Mouse (Mus musculus): Measurements from ENCODE around the gene Pam. TPM values are rescaled to one million over a fixed set of nuclear protein-coding genes. Genes with fewer than 3 reads are reported as not detected.

The Pam gene
- polyA plus RNA-seq, 1 experiment, result 78.7 TPM

- no peaks in the 10 kb centered on the region for H3K4me1 ChIP-seq (ENCODE audit: control insufficient read depth, insufficient read depth, low read length)
- H3K4me3 ChIP-seq (ENCODE audit: insufficient read depth, low read length), result no peak overlapping the region
- no peak overlapping the region for H3K27ac ChIP-seq (ENCODE audit: insufficient read depth, low read length)
- TF ChIP-seq CTCF (IDR thresholded peaks at IDR 0.05; ENCODE audit: borderline replicate concordance, insufficient read depth, low read length) (no peak), POLR2A (IDR thresholded peaks at IDR 0.05; ENCODE audit: low read depth, low read length) (no peak)
Observed at GRCm38 (mm10) chr1:97991976-97992375, 103.5 kb downstream of the Pam start.

GRCm38 (mm10) chr1:97983189-97983588, 112.3 kb downstream of the Pam start:
- TF ChIP-seq CTCF (IDR thresholded peaks at IDR 0.05; ENCODE audit: borderline replicate concordance, insufficient read depth, low read length) (no peak), POLR2A (IDR thresholded peaks at IDR 0.05; ENCODE audit: low read depth, low read length) (no peak)
- Histone ChIP-seq H3K4me3 (ENCODE audit: insufficient read depth, low read length) (no peak overlapping the region), H3K27ac (ENCODE audit: insufficient read depth, low read length) (no peak overlapping the region), H3K4me1 (ENCODE audit: control insufficient read depth, insufficient read depth, low read length) (peaks cover 1% of the 10 kb centered on the region; the same call in 1 of the 2 replicates)

GRCm38 (mm10) chr1:97979422-97979821, 116.0 kb downstream of the Pam start:
- H3K4me3 ChIP-seq (ENCODE audit: insufficient read depth, low read length), result no peak overlapping the region
- peaks cover 6% of the 10 kb centered on the region; the same call in 1 of the 2 replicates for H3K4me1 ChIP-seq (ENCODE audit: control insufficient read depth, insufficient read depth, low read length)
- no peak for TF ChIP-seq POLR2A (IDR thresholded peaks at IDR 0.05; ENCODE audit: low read depth, low read length)
- TF ChIP-seq CTCF (IDR thresholded peaks at IDR 0.05; ENCODE audit: borderline replicate concordance, insufficient read depth, low read length), result no peak
- H3K27ac ChIP-seq (ENCODE audit: insufficient read depth, low read length), result no peak overlapping the region

GRCm38 (mm10) chr1:97977521-97977920, 117.9 kb downstream of the Pam start:
- Histone ChIP-seq H3K4me3 (ENCODE audit: insufficient read depth, low read length) (0 out of 2 replicates have a peak overlapping the region, but pooled peaks have one; percentile 76), H3K27ac (ENCODE audit: insufficient read depth, low read length) (no peak overlapping the region; the same call in 1 of the 2 replicates), H3K4me1 (ENCODE audit: control insufficient read depth, insufficient read depth, low read length) (peaks cover 6% of the 10 kb centered on the region; the same call in 1 of the 2 replicates)
- TF ChIP-seq CTCF (IDR thresholded peaks at IDR 0.05; ENCODE audit: borderline replicate concordance, insufficient read depth, low read length) (no peak), POLR2A (IDR thresholded peaks at IDR 0.05; ENCODE audit: low read depth, low read length) (no peak)

GRCm38 (mm10) chr1:97976873-97977473, 118.5 kb downstream of the Pam start:
- Histone ChIP-seq H3K4me1 (ENCODE audit: control insufficient read depth, insufficient read depth, low read length) (peaks cover 6% of the 10 kb centered on the region; the same call in 1 of the 2 replicates), H3K4me3 (ENCODE audit: insufficient read depth, low read length) (peak overlapping the region; percentile 76), H3K27ac (ENCODE audit: insufficient read depth, low read length) (peak overlapping the region; percentile 62)
- TF ChIP-seq POLR2A (IDR thresholded peaks at IDR 0.05; ENCODE audit: low read depth, low read length) (peak; percentile 50), CTCF (IDR thresholded peaks at IDR 0.05; ENCODE audit: borderline replicate concordance, insufficient read depth, low read length) (no peak)

- H3K4me3 ChIP-seq (ENCODE audit: insufficient read depth, low read length), result peak overlapping the region; percentile 76
Observed at GRCm38 (mm10) chr1:97976072-97976471, 119.4 kb downstream of the Pam start.

GRCm38 (mm10) chr1:97974968-97975367, 120.5 kb downstream of the Pam start:
- TF ChIP-seq POLR2A (IDR thresholded peaks at IDR 0.05; ENCODE audit: low read depth, low read length), result no peak
- TF ChIP-seq CTCF (IDR thresholded peaks at IDR 0.05; ENCODE audit: borderline replicate concordance, insufficient read depth, low read length), result no peak
- Histone ChIP-seq H3K27ac (ENCODE audit: insufficient read depth, low read length) (no peak overlapping the region), H3K4me1 (ENCODE audit: control insufficient read depth, insufficient read depth, low read length) (peaks cover 6% of the 10 kb centered on the region; the same call in 1 of the 2 replicates), H3K4me3 (ENCODE audit: insufficient read depth, low read length) (no peak overlapping the region)

More at GRCm38 (mm10) chr1:97976072-97976471, 119.4 kb downstream of the Pam start:
- TF ChIP-seq POLR2A (IDR thresholded peaks at IDR 0.05; ENCODE audit: low read depth, low read length), result no peak
- TF ChIP-seq CTCF (IDR thresholded peaks at IDR 0.05; ENCODE audit: borderline replicate concordance, insufficient read depth, low read length), result no peak
- Histone ChIP-seq H3K4me1 (ENCODE audit: control insufficient read depth, insufficient read depth, low read length) (peaks cover 6% of the 10 kb centered on the region; the same call in 1 of the 2 replicates), H3K27ac (ENCODE audit: insufficient read depth, low read length) (no peak overlapping the region)

GRCm38 (mm10) chr1:97969765-97970164, 125.7 kb downstream of the Pam start:
- Histone ChIP-seq H3K4me1 (ENCODE audit: control insufficient read depth, insufficient read depth, low read length) (no peaks in the 10 kb centered on the region), H3K27ac (ENCODE audit: insufficient read depth, low read length) (no peak overlapping the region), H3K4me3 (ENCODE audit: insufficient read depth, low read length) (no peak overlapping the region)
- no peak for TF ChIP-seq CTCF (IDR thresholded peaks at IDR 0.05; ENCODE audit: borderline replicate concordance, insufficient read depth, low read length)
- no peak for TF ChIP-seq POLR2A (IDR thresholded peaks at IDR 0.05; ENCODE audit: low read depth, low read length)

GRCm38 (mm10) chr1:97963711-97964110, 131.7 kb downstream of the Pam start:
- H3K27ac ChIP-seq (ENCODE audit: insufficient read depth, low read length), result no peak overlapping the region
- TF ChIP-seq CTCF (IDR thresholded peaks at IDR 0.05; ENCODE audit: borderline replicate concordance, insufficient read depth, low read length) (no peak), POLR2A (IDR thresholded peaks at IDR 0.05; ENCODE audit: low read depth, low read length) (no peak)
- no peak overlapping the region for H3K4me3 ChIP-seq (ENCODE audit: insufficient read depth, low read length)
- H3K4me1 ChIP-seq (ENCODE audit: control insufficient read depth, insufficient read depth, low read length), result no peaks in the 10 kb centered on the region

- no peak overlapping the region for H3K27ac ChIP-seq (ENCODE audit: insufficient read depth, low read length)
- no peak for TF ChIP-seq POLR2A (IDR thresholded peaks at IDR 0.05; ENCODE audit: low read depth, low read length)
- TF ChIP-seq CTCF (IDR thresholded peaks at IDR 0.05; ENCODE audit: borderline replicate concordance, insufficient read depth, low read length), result no peak
- H3K4me1 ChIP-seq (ENCODE audit: control insufficient read depth, insufficient read depth, low read length), result no peaks in the 10 kb centered on the region
- no peak overlapping the region for H3K4me3 ChIP-seq (ENCODE audit: insufficient read depth, low read length)
Observed at GRCm38 (mm10) chr1:97962134-97962533, 133.3 kb downstream of the Pam start.

Data from embryonic fibroblast, embryonic 13.5 days (primary cell).